Mouse (Mus musculus) liver, embryonic 12.5 days (tissue): Measurements from ENCODE around the gene Rrp36. TPM values are rescaled to one million over a fixed set of nuclear protein-coding genes. Genes with fewer than 3 reads are reported as not detected.
A peak's percentile ranks its signal among the peaks of the same experiment; 100 is the strongest.

Experiments
- ATAC-seq: fragments of 200-750 bp; cut with Nextera tagmentation; 2 replicates; pipeline ENCODE4 v1.8.0; 2017; ENCODE audit warnings: moderate number of reproducible peaks, mild to moderate bottlenecking, moderate library complexity
- H3K27ac ChIP-seq: fragments of 300-500 bp; sonication (generic); 2 replicates; pipeline ENCODE4 v1.5.1; 2016; ENCODE audit warnings: mild to moderate bottlenecking
- H3K27me3 ChIP-seq: fragments of 300-500 bp; sonication (generic); replicated peaks from 2 replicates; pipeline ENCODE4 v1.6.1; 2016; ENCODE audit warnings: mild to moderate bottlenecking, moderate library complexity
- H3K36me3 ChIP-seq: fragments of 300-500 bp; sonication (generic); 2 replicates; pipeline ENCODE4 v1.6.1; 2016; ENCODE audit warnings: mild to moderate bottlenecking, moderate library complexity
- H3K4me1 ChIP-seq: fragments of 300-500 bp; sonication (generic); 2 replicates; pipeline ENCODE4 v1.6.1; 2016
- H3K4me2 ChIP-seq: fragments of 300-500 bp; sonication (generic); 2 replicates; pipeline ENCODE4 v1.6.1; 2016; ENCODE audit warnings: mild to moderate bottlenecking, moderate library complexity
- H3K4me3 ChIP-seq: fragments of 300-500 bp; sonication (generic); 2 replicates; pipeline ENCODE4 v1.5.1; 2016; ENCODE audit warnings: mild to moderate bottlenecking, moderate library complexity
- H3K9ac ChIP-seq: fragments of 300-500 bp; sonication (generic); 2 replicates; pipeline ENCODE4 v1.6.1; 2016; ENCODE audit warnings: mild to moderate bottlenecking, moderate library complexity
- H3K9me3 ChIP-seq: fragments of 300-500 bp; sonication (generic); replicated peaks from 2 replicates; pipeline ENCODE4 v1.6.1; 2016; ENCODE audit warnings: mild to moderate bottlenecking, moderate library complexity
- WGBS: fragments of 180-500 bp; shearing (Covaris S2); methylation state at CpG from one replicate; pipeline ENCODE4 v1.1.7; 2016; ENCODE audit not compliant: insufficient replicate concordance; 5-methylcytosine and 5-hydroxymethylcytosine counted together
- polyA plus RNA-seq: library from polyadenylated mRNA; unstranded; fragments of >200 nt; fragmentation: Nextera tagmentation; extraction: Ambion mirVana; gene quantifications from 2 replicates; pipeline ENCODE4 v1.2.1, GENCODE M21; 2016

Gene Rrp36
- polyA plus RNA-seq, 1 experiment from 2014 or later = 37.3 TPM

- Histone ChIP-seq H3K9me3 (no peaks in the 10 kb centered on the region), H3K4me1 (peaks cover 60% of the 10 kb centered on the region), H3K27ac (peak overlapping the region; percentile 89), H3K4me2 (peak overlapping the region; percentile 95), H3K9ac (peak overlapping the region; percentile 93), H3K27me3 (no peaks in the 10 kb centered on the region), H3K36me3 (peaks cover 19% of the 10 kb centered on the region), H3K4me3 (peak overlapping the region; percentile 88)
- ATAC-seq = peak; percentile 73
- 4% methylated on average over 35 of the region's 41 CpGs for WGBS
Observed at GRCm38 (mm10) chr17:46703971-46704886, 30.1 kb upstream of the Rrp36 start.

DNA sequence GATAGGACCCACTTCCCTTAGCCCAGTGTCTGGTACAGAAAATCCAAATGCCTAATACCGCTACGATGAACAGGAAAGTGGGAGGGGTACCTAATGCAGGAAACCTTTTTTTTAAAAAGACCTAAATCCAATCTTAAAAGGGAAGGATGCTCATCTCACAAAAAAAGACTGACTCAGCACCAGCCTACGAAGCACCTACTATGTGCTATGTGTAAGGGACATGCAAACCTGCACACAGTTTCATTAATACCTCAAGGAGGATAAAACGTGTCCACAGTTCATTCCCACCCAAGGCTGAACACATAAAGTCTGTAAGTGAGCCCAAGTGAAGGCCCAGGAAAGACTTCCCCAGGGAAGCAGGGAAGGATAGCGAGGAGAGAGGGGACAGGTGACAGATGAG, 28.4 kb upstream of the Rrp36 start:
- peaks cover 33% of the 10 kb centered on the region for H3K36me3 ChIP-seq
- H3K27me3 ChIP-seq = no peaks in the 10 kb centered on the region
- WGBS = 83% methylated on average over 5 of the region's 5 CpGs
- no peak overlapping the region for H3K4me3 ChIP-seq
- H3K9ac ChIP-seq = peak overlapping the region; percentile 93; the same call in 1 of the 2 replicates
- H3K4me2 ChIP-seq = peak overlapping the region; percentile 95
- H3K4me1 ChIP-seq = peaks cover 63% of the 10 kb centered on the region
- no peak for ATAC-seq
- H3K27ac ChIP-seq = no peak overlapping the region
- H3K9me3 ChIP-seq = no peaks in the 10 kb centered on the region

DNA sequence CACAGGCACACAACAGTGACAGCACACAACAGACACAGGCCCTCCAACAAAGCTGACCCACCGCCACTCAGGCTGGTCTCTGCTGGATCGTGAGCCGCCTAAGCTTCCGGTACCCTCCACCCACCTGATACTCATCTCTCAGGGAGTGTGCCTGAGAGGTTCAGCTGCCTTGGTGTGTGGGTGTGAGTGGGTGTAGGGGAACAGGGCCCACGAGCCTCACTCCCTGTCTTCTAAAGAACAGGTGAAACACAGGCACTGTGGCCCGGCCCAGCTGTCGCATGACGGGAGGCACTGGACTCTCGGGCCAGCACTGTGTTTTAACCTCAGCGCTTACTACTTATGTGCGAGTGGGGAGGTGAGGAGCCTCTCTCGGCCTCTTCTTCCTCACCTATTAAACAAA, 27.9 kb upstream of the Rrp36 start:
- peaks cover 33% of the 10 kb centered on the region for H3K36me3 ChIP-seq
- 62% methylated on average over 12 of the region's 12 CpGs for WGBS
- no peaks in the 10 kb centered on the region for H3K27me3 ChIP-seq
- H3K4me2 ChIP-seq = peak overlapping the region; percentile 10; the same call in 1 of the 2 replicates
- 0 out of 2 replicates have a peak overlapping the region, but pooled peaks have one; percentile 28 for H3K27ac ChIP-seq
- no peak overlapping the region for H3K4me3 ChIP-seq
- ATAC-seq = no peak
- H3K9me3 ChIP-seq = no peaks in the 10 kb centered on the region
- H3K9ac ChIP-seq = peak overlapping the region; percentile 9
- H3K4me1 ChIP-seq = peaks cover 63% of the 10 kb centered on the region

DNA sequence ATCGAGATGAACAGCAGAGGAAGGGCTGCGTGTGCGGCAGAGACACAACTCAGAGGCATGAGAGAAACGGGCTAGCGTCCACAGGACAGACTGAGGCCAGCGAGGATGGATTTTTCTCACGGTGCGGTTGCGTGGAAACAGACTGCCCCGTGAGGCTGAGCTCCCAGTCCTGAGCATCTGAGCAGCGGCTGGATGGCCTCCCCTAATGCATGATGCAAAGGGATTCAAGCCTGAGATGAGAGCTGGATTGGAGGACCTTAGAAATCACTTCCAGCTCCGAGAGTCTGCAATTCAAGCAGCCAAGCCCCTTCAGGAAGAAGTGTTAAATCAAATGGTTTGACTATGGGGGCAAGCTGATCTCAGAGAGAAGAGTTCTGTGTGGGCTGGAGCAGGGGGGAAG, 27.3 kb upstream of the Rrp36 start:
- H3K4me2 ChIP-seq = no peak overlapping the region
- H3K27ac ChIP-seq = 0 out of 2 replicates have a peak overlapping the region, but pooled peaks have one; percentile 28
- H3K36me3 ChIP-seq = peaks cover 33% of the 10 kb centered on the region
- no peak for ATAC-seq
- no peaks in the 10 kb centered on the region for H3K27me3 ChIP-seq
- 84% methylated on average over 12 of the region's 12 CpGs for WGBS
- no peak overlapping the region for H3K4me3 ChIP-seq
- peak overlapping the region; percentile 9; the same call in 1 of the 2 replicates for H3K9ac ChIP-seq
- H3K9me3 ChIP-seq = no peaks in the 10 kb centered on the region
- peaks cover 63% of the 10 kb centered on the region for H3K4me1 ChIP-seq

- Histone ChIP-seq H3K4me3 (no peak overlapping the region), H3K36me3 (peaks cover 33% of the 10 kb centered on the region), H3K27me3 (no peaks in the 10 kb centered on the region), H3K4me1 (peaks cover 50% of the 10 kb centered on the region), H3K4me2 (no peak overlapping the region), H3K27ac (no peak overlapping the region), H3K9me3 (no peaks in the 10 kb centered on the region), H3K9ac (no peak overlapping the region)
- WGBS = 77% methylated on average over 3 of the region's 3 CpGs
- no peak for ATAC-seq
Observed at GRCm38 (mm10) chr17:46699912-46700311, 25.8 kb upstream of the Rrp36 start.

GRCm38 (mm10) chr17:46699245-46699644, 25.1 kb upstream of the Rrp36 start:
- ATAC-seq = no peak
- no peaks in the 10 kb centered on the region for H3K9me3 ChIP-seq
- no peak overlapping the region for H3K4me3 ChIP-seq
- no peak overlapping the region for H3K27ac ChIP-seq
- H3K36me3 ChIP-seq = peaks cover 33% of the 10 kb centered on the region
- H3K9ac ChIP-seq = no peak overlapping the region
- H3K4me1 ChIP-seq = peaks cover 49% of the 10 kb centered on the region
- no peaks in the 10 kb centered on the region for H3K27me3 ChIP-seq
- H3K4me2 ChIP-seq = no peak overlapping the region
- WGBS = 57% methylated on average over 5 of the region's 5 CpGs

GRCm38 (mm10) chr17:46698515-46698914, 24.4 kb upstream of the Rrp36 start:
- H3K36me3 ChIP-seq = peaks cover 34% of the 10 kb centered on the region
- H3K9ac ChIP-seq = no peak overlapping the region
- peaks cover 42% of the 10 kb centered on the region for H3K4me1 ChIP-seq
- no peak overlapping the region for H3K4me2 ChIP-seq
- WGBS = 85% methylated on average over 6 of the region's 6 CpGs
- no peak overlapping the region for H3K27ac ChIP-seq
- no peaks in the 10 kb centered on the region for H3K9me3 ChIP-seq
- H3K27me3 ChIP-seq = no peaks in the 10 kb centered on the region
- H3K4me3 ChIP-seq = no peak overlapping the region
- no peak for ATAC-seq

DNA sequence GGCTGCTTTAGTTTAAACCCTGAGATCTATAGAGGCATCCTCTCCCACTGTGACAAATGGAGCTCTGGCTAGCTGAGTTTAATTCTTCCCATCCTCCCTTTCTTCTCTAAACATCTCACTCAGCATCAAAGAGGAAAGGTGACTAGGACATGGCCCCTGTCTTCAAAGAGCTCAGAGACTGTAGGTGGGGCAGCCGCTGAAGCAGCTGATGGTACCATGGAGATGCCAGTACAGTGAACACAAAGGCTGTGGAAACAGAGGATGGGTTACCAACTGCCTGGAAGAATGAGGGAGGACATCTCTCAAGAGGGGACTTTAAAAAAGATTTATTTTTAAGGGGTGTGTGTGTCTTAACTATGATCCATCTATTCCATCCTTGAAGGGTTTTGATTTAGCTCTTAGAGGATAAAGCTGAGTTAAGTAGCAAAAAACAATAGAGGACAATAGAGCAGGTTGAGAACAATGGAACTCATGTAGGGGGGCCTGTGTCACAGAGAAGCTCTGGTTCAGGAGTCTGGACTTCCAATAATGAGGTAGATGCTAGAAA, 20.4 kb upstream of the Rrp36 start:
- H3K9me3 ChIP-seq = no peaks in the 10 kb centered on the region
- no peak overlapping the region for H3K27ac ChIP-seq
- no peak overlapping the region for H3K4me2 ChIP-seq
- ATAC-seq = no peak
- WGBS = 85% methylated on average over 1 of the region's 1 CpGs
- H3K4me3 ChIP-seq = no peak overlapping the region
- H3K36me3 ChIP-seq = peaks cover 34% of the 10 kb centered on the region
- H3K4me1 ChIP-seq = peaks cover 19% of the 10 kb centered on the region
- no peak overlapping the region for H3K9ac ChIP-seq
- no peaks in the 10 kb centered on the region for H3K27me3 ChIP-seq

GRCm38 (mm10) chr17:46691390-46691789, 17.2 kb upstream of the Rrp36 start:
- WGBS = 76% methylated on average over 2 of the region's 2 CpGs
- H3K36me3 ChIP-seq = peaks cover 42% of the 10 kb centered on the region

DNA sequence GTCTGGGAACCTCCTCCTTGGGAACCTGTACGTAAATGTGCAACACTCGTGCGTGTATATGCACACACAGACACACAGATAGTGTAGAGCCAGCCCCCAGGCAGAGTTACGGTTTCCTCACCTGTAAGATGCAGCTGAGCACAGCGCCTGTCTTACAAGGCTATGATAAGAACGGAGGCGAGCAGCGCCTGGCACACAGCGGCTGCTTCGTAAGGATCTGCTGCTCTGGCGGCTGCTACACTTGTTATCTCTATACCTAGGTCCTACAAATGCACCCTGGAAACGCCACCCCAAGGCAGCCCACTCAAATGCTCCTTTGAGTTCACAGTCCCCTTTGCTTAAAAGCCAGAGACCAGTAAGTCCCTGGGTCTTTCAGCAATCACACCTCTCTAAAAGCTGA, 16.5 kb upstream of the Rrp36 start:
- Histone ChIP-seq H3K4me2 (peak overlapping the region; percentile 39), H3K9ac (no peak overlapping the region), H3K9me3 (no peaks in the 10 kb centered on the region), H3K27ac (peak overlapping the region; percentile 39; the same call in 1 of the 2 replicates), H3K4me3 (no peak overlapping the region), H3K4me1 (peaks cover 12% of the 10 kb centered on the region), H3K27me3 (no peaks in the 10 kb centered on the region), H3K36me3 (peaks cover 49% of the 10 kb centered on the region)
- peak; percentile 83 for ATAC-seq
- WGBS = 34% methylated on average over 12 of the region's 12 CpGs

More at GRCm38 (mm10) chr17:46691390-46691789, 17.2 kb upstream of the Rrp36 start:
- H3K9me3 ChIP-seq = no peaks in the 10 kb centered on the region
- H3K9ac ChIP-seq = no peak overlapping the region
- H3K4me3 ChIP-seq = no peak overlapping the region
- peak overlapping the region; percentile 39; the same call in 1 of the 2 replicates for H3K4me2 ChIP-seq
- peaks cover 12% of the 10 kb centered on the region for H3K4me1 ChIP-seq
- peak overlapping the region; percentile 39; the same call in 1 of the 2 replicates for H3K27ac ChIP-seq
- H3K27me3 ChIP-seq = no peaks in the 10 kb centered on the region
- ATAC-seq = no peak

DNA sequence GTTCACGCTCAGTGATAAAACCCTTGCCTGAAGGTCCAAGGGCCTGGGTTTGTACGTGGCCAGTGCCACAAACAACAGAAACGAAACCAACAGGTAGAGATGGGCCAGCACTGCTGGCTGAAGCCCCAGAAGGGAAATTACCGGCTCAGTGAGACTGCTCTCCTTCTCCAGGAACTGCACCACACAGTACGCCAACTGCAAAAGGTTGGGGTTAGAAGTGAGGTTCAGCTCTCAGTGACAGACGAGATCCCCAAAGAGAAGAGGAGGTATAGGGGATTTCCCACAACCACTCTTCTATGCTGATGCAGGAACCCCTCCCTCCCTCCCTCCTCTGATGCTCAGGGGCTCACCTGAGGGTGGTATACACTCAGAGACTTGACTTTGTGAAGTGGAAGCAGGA, 11.8 kb upstream of the Rrp36 start:
- no peak for ATAC-seq
- peaks cover 17% of the 10 kb centered on the region for H3K4me1 ChIP-seq
- no peak overlapping the region for H3K9ac ChIP-seq
- 79% methylated on average over 6 of the region's 6 CpGs for WGBS
- H3K36me3 ChIP-seq = peaks cover 69% of the 10 kb centered on the region
- no peaks in the 10 kb centered on the region for H3K27me3 ChIP-seq
- H3K4me2 ChIP-seq = no peak overlapping the region
- H3K27ac ChIP-seq = no peak overlapping the region
- no peaks in the 10 kb centered on the region for H3K9me3 ChIP-seq
- no peak overlapping the region for H3K4me3 ChIP-seq
